Mouse (Mus musculus): ENCODE measurements at regions not wholly inside any gene's neighbourhood (a gene's known extent, or its start where the extent isn't known, plus 50 kb on each side); places are given as distances from the start of the nearest gene placed in this dataset.

- DNase-seq: no peak
Measured at GRCm38 (mm10) chr6:99818486-99818885, 92.3 kb upstream of the Prok2 start.

GRCm38 (mm10) chr6:99817245-99817644 is 91.1 kb upstream of the Prok2 start:
- DNase-seq: no peak

DNA sequence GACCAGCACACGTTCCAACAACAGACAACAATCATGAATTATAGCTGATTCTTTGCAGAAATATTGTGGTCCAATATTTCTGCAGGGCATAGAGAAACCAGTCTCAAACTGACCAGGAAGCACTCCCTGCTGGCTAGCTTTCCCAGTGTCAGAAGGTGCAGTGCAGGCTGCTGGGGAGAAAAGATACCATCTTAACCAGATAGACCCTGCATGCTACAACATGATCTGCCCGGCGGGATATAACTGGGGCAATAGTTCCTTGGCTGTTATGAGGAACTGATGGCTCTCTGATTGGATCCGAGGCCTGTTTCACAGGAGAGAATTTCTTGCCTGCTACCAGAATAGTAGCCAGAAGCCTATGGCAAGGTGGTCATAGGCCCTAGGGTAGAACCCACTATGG is 86.9 kb upstream of the Prok2 start:
- DNase-seq: no peak

DNA sequence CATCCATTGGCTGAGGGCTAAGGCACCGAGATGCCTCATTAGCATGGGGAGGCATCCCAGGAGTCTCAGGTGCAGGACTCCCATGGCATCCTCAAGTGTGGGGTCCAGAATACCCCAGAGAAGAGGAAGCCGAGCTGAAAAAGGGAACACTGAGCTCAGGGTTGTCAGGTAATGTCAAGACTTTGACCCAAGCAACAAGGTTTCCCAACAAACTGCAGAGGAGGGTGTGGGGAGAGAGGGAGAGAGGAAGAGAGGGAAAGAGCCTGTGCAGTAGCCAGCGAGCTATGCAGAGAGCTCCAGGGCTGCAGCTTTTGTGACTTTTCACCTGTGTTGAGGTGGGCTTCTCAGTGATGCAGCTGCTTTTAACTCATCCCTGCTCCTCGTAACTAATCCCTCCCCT is 85.7 kb upstream of the Prok2 start:
- DNase-seq: no peak

DNA sequence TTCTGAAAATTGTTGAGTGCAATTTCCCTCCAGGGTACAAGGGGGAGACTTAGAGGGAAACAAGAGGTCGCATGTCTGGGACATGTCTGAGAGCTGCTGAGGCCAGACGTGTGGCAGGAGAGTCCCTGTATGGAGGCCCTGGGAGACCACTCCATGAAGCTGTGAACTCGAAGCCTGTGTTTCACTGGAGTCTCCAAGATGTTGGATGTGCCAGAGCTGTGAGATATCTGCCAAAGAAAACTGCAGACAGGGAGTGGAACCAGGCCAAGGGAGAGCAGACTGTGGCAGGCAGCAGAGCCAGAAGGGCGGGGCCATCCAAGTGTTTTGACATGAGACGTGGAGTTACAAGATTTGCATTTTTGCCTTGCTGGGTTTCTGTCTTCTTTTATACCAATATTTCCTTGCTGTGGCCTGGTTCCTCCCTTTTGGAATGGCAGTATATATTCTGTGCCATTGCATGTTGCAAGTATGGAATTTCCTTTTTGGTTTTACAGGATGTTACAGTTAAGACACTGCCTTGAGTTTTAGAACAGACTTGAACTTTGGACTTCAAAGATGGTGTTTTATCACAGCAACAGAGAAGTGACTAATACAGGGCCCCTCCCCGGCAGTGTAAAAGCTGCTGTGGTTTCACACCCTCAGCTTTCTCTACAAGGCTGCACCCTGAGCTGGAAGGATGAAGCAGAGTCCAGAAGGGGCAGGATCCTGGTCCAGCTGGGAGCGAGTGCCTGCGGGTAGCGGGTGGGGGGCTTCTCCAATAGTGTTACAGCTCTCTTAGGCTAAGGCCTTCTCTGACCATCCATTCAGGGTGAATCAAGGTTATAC is 85.0 kb upstream of the Prok2 start:
- peak; percentile 85 for DNase-seq

- DNase-seq: no peak
Measured at GRCm38 (mm10) chr6:99804905-99805245, 78.7 kb upstream of the Prok2 start.

GRCm38 (mm10) chr6:99803983-99804904 is 78.1 kb upstream of the Prok2 start:
- DNase-seq: peak; percentile 95

DNA sequence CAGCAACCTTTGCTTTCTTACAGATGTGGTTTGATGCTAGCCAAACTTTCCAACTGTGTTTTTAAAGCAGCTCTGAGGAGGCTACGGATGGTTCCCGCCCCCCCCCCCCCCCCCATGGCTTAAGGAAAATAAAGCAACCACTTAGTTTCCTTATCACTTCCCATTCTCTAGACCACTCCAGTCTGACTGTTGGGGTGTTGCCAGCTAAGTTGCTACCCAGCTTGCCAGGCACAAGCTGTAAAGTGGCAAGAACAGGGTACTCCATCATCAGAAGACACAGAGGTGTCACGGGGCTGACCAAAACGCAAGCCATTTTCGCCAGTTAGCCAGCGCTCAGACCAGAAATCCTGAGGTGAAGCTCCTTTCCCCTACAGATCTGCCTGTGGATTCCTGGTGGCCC is 74.7 kb upstream of the Prok2 start:
- no peak for DNase-seq

DNA sequence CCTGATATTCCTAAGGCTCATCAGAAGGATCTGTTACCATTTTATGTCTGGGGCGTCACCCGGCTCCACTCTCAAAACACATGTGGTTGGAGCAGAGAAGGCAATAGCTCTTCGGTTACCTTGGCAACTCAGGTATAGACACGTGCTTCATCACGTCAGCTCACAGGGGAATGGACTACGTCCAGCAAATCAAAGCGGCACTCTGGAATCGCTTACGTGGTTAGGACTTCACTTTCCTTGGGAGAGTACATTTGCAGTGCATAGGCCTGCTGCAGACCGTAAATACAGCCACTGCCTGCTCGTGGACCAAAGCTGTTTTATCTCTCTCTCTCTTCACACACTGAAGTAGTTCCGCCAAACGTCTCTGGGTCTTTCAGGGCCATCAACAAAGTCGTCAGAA is 74.1 kb upstream of the Prok2 start:
- no peak for DNase-seq

DNA sequence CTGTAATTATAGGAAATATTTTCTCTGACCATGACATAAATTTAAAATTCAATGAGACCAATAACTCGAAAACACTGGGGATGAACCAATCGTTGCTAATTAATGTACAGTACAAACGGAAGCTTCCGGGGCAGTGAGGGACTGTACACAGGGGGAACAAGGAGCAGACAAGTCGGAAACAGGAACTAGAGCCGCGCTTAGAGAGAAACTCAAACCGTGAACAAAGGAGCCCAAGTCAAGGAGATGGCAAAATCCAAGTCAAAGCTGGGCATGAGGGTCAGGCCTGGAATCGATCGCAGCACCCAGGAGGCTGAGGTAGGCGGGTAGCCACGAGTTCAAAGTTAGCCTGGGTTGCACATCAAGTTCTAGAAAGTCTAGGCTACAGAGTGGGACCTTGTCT is 70.2 kb upstream of the Prok2 start:
- no peak for DNase-seq

DNA sequence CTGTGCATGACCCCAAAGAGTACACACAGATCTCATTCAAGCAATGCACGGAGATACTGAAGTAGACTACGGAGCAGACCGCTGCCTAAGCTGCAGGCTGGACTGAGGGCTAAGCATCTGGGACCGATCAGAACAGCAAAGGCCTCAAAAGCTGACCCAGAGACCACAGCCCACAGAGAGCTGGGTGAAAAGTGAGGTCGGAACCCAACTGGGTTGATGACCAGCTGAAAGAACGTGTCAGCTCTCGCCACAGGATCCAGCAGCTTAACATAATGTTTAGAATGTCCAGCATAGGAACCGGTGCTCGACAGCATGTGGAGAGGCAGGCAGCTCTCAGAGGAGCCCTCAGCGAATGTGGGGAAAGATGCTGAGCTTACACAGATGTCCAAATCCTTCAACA is 67.4 kb upstream of the Prok2 start:
- DNase-seq: no peak

- no peak for DNase-seq
Measured at GRCm38 (mm10) chr6:99792353-99792752, 66.2 kb upstream of the Prok2 start.

- no peak for DNase-seq
Measured at GRCm38 (mm10) chr6:99786977-99787376, 60.8 kb upstream of the Prok2 start.

GRCm38 (mm10) chr6:99785212-99785611 is 59.0 kb upstream of the Prok2 start:
- no peak for DNase-seq

DNA sequence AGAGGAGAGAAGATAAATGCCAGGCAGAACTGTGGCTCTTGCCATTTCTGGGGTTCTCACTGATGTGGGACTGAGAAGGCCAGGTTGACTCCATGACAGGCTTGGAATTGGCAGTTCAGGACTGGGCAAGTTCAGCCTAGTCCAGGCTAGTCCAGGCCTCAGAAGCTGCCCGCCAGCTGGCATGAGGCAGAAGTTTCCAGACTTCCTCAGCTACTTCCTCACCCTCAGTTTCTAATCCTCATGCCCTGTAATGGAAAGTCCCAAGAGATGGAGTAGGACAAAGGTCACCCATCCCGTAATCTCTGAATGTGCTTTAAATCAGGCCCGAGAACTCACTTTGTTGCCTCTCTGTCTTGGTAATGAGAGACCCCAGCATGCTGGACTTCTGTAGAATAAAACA is 58.6 kb upstream of the Prok2 start:
- no peak for DNase-seq

GRCm38 (mm10) chr6:99784285-99784684 is 58.1 kb upstream of the Prok2 start:
- no peak for DNase-seq

GRCm38 (mm10) chr6:99782996-99783395 is 56.8 kb upstream of the Prok2 start:
- peak; percentile 38 for DNase-seq

Data from heart, postnatal 4 days (tissue).